Mouse (Mus musculus): Measurements from ENCODE around the gene Dot1l. TPM values are rescaled to one million over a fixed set of nuclear protein-coding genes. Genes with fewer than 3 reads are reported as not detected.

The Dot1l gene
- polyA plus RNA-seq, 1 experiment: 46.2 TPM

- Histone ChIP-seq H3K4me3 (ENCODE audit: extremely low read depth, insufficient read depth, insufficient read length) (no peak overlapping the region), H3K36me3 (ENCODE audit: control insufficient read depth, insufficient read depth, low read length) (no peaks in the 10 kb centered on the region), H3K27ac (ENCODE audit: insufficient read depth, low read length) (no peak overlapping the region), H3K4me1 (ENCODE audit: control insufficient read depth, insufficient read depth, insufficient read length) (peaks cover 23% of the 10 kb centered on the region; the same call in 1 of the 2 replicates), H3K27me3 (ENCODE audit: control insufficient read depth, insufficient read depth, low read length) (no peaks in the 10 kb centered on the region)
- DNase-seq (ENCODE audit: low read depth in 1 of 2, low spot score in 2 of 2): no peak
- TF ChIP-seq POLR2A (IDR thresholded peaks at IDR 0.05; ENCODE audit: low read depth, low read length): no peak
- no peak for TF ChIP-seq CTCF (IDR thresholded peaks at IDR 0.05; ENCODE audit: extremely low read depth, insufficient read depth, insufficient read length, insufficient replicate concordance)
- 70% methylated on average over 2 of the region's 2 CpGs for WGBS
These were observed 1.5 kb downstream of the Dot1l start for GRCm38 (mm10) chr10:80756509-80756908.

GRCm38 (mm10) chr10:80756967-80757366, 2.0 kb downstream of the Dot1l start:
- TF ChIP-seq POLR2A (IDR thresholded peaks at IDR 0.05; ENCODE audit: low read depth, low read length): no peak
- no peak for TF ChIP-seq CTCF (IDR thresholded peaks at IDR 0.05; ENCODE audit: extremely low read depth, insufficient read depth, insufficient read length, insufficient replicate concordance)
- Histone ChIP-seq H3K27ac (ENCODE audit: insufficient read depth, low read length) (no peak overlapping the region), H3K36me3 (ENCODE audit: control insufficient read depth, insufficient read depth, low read length) (no peaks in the 10 kb centered on the region), H3K27me3 (ENCODE audit: control insufficient read depth, insufficient read depth, low read length) (no peaks in the 10 kb centered on the region), H3K4me1 (ENCODE audit: control insufficient read depth, insufficient read depth, insufficient read length) (peaks cover 20% of the 10 kb centered on the region; the same call in 1 of the 2 replicates), H3K4me3 (ENCODE audit: extremely low read depth, insufficient read depth, insufficient read length) (no peak overlapping the region)
- WGBS: 62% methylated on average over 4 of the region's 4 CpGs
- no peak for DNase-seq (ENCODE audit: low read depth in 1 of 2, low spot score in 2 of 2)

- no peak overlapping the region for H3K27ac ChIP-seq (ENCODE audit: insufficient read depth, low read length)
These were observed 2.7 kb downstream of the Dot1l start for GRCm38 (mm10) chr10:80757717-80758116.

GRCm38 (mm10) chr10:80758651-80759050, 3.6 kb downstream of the Dot1l start:
- Histone ChIP-seq H3K36me3 (ENCODE audit: control insufficient read depth, insufficient read depth, low read length) (no peaks in the 10 kb centered on the region), H3K4me1 (ENCODE audit: control insufficient read depth, insufficient read depth, insufficient read length) (peaks cover 17% of the 10 kb centered on the region; the same call in 1 of the 2 replicates), H3K4me3 (ENCODE audit: extremely low read depth, insufficient read depth, insufficient read length) (no peak overlapping the region), H3K27me3 (ENCODE audit: control insufficient read depth, insufficient read depth, low read length) (no peaks in the 10 kb centered on the region), H3K27ac (ENCODE audit: insufficient read depth, low read length) (no peak overlapping the region)
- TF ChIP-seq CTCF (IDR thresholded peaks at IDR 0.05; ENCODE audit: extremely low read depth, insufficient read depth, insufficient read length, insufficient replicate concordance) (no peak), POLR2A (IDR thresholded peaks at IDR 0.05; ENCODE audit: low read depth, low read length) (no peak)
- no peak for DNase-seq (ENCODE audit: low read depth in 1 of 2, low spot score in 2 of 2)
- WGBS: 71% methylated on average over 7 of the region's 7 CpGs

More at GRCm38 (mm10) chr10:80757717-80758116, 2.7 kb downstream of the Dot1l start:
- TF ChIP-seq POLR2A (IDR thresholded peaks at IDR 0.05; ENCODE audit: low read depth, low read length) (no peak), CTCF (IDR thresholded peaks at IDR 0.05; ENCODE audit: extremely low read depth, insufficient read depth, insufficient read length, insufficient replicate concordance) (peak; percentile 51; the same call in 1 of the 2 replicates)
- Histone ChIP-seq H3K27me3 (ENCODE audit: control insufficient read depth, insufficient read depth, low read length) (no peaks in the 10 kb centered on the region), H3K4me3 (ENCODE audit: extremely low read depth, insufficient read depth, insufficient read length) (no peak overlapping the region), H3K36me3 (ENCODE audit: control insufficient read depth, insufficient read depth, low read length) (no peaks in the 10 kb centered on the region), H3K4me1 (ENCODE audit: control insufficient read depth, insufficient read depth, insufficient read length) (peaks cover 17% of the 10 kb centered on the region; the same call in 1 of the 2 replicates)
- 56% methylated on average over 5 of the region's 5 CpGs for WGBS
- DNase-seq (ENCODE audit: low read depth in 1 of 2, low spot score in 2 of 2): peak in 1 of 2 experiments; percentile 68

- H3K4me3 ChIP-seq (ENCODE audit: extremely low read depth, insufficient read depth, insufficient read length): no peak overlapping the region
- no peak overlapping the region for H3K27ac ChIP-seq (ENCODE audit: insufficient read depth, low read length)
- TF ChIP-seq POLR2A (IDR thresholded peaks at IDR 0.05; ENCODE audit: low read depth, low read length): no peak
- no peak for TF ChIP-seq CTCF (IDR thresholded peaks at IDR 0.05; ENCODE audit: extremely low read depth, insufficient read depth, insufficient read length, insufficient replicate concordance)
- H3K36me3 ChIP-seq (ENCODE audit: control insufficient read depth, insufficient read depth, low read length): peaks cover 4% of the 10 kb centered on the region; the same call in 1 of the 2 replicates
- 92% methylated on average over 4 of the region's 4 CpGs for WGBS
- H3K4me1 ChIP-seq (ENCODE audit: control insufficient read depth, insufficient read depth, insufficient read length): peaks cover 17% of the 10 kb centered on the region; the same call in 1 of the 2 replicates
- no peaks in the 10 kb centered on the region for H3K27me3 ChIP-seq (ENCODE audit: control insufficient read depth, insufficient read depth, low read length)
- DNase-seq (ENCODE audit: low read depth in 1 of 2, low spot score in 2 of 2): no peak
These were observed 5.9 kb downstream of the Dot1l start for GRCm38 (mm10) chr10:80760596-80761524.

- 75% methylated on average over 3 of the region's 3 CpGs for WGBS
- no peak for DNase-seq (ENCODE audit: low read depth in 1 of 2, low spot score in 2 of 2)
- H3K36me3 ChIP-seq (ENCODE audit: control insufficient read depth, insufficient read depth, low read length): peaks cover 5% of the 10 kb centered on the region; the same call in 1 of the 2 replicates
- H3K27ac ChIP-seq (ENCODE audit: insufficient read depth, low read length): no peak overlapping the region
- H3K27me3 ChIP-seq (ENCODE audit: control insufficient read depth, insufficient read depth, low read length): no peaks in the 10 kb centered on the region
- no peak overlapping the region for H3K4me3 ChIP-seq (ENCODE audit: extremely low read depth, insufficient read depth, insufficient read length)
- peaks cover 7% of the 10 kb centered on the region; the same call in 1 of the 2 replicates for H3K4me1 ChIP-seq (ENCODE audit: control insufficient read depth, insufficient read depth, insufficient read length)
- no peak for TF ChIP-seq POLR2A (IDR thresholded peaks at IDR 0.05; ENCODE audit: low read depth, low read length)
- TF ChIP-seq CTCF (IDR thresholded peaks at IDR 0.05; ENCODE audit: extremely low read depth, insufficient read depth, insufficient read length, insufficient replicate concordance): no peak
These were observed 6.8 kb downstream of the Dot1l start for GRCm38 (mm10) chr10:80761821-80762220.

Data from spleen, adult 2 months (tissue).